Mouse (Mus musculus) adrenal gland, adult 2 months (tissue): ENCODE results near the gene Ccdc92b. TPM values are rescaled to one million over a fixed set of nuclear protein-coding genes. Genes with fewer than 3 reads are reported as not detected.

Source experiments
- polyA plus RNA-seq: library from polyadenylated mRNA; depleted of rRNA; stranded (reverse); fragments of >200 nt; gene quantifications from 2 replicates; pipeline ENCODE4 v1.2.3, GENCODE M21; 2012; rRNA removed
- total RNA-seq, 2 experiments: library from RNA; stranded (reverse); gene quantifications; 2 replicates each; pipeline ENCODE4 v1.2.3; 2021

Gene Ccdc92b
- total and polyA plus RNA-seq, 3 experiments: 2.0 to 3.6 (median 2.4) TPM

Other genes with a start within 250 kb of the Ccdc92b start
- 10 to 100 TPM in 1 of 2 experiments, 1 to 10 TPM in 1; 6.1 to 12.9 TPM for gene Rap1gap2, start 8.7 kb upstream of the Ccdc92b start, total RNA-seq
- 4.8 and 5.1 TPM in 2 replicates for gene Rap1gap2, start 8.7 kb upstream of the Ccdc92b start, polyA plus RNA-seq
- 100 to 1,000 TPM; 190 to 247 TPM for gene Cluh, start 29.9 kb downstream of the Ccdc92b start, total RNA-seq
- 134 and 163 TPM in 2 replicates for gene Cluh, start 29.9 kb downstream of the Ccdc92b start, polyA plus RNA-seq
- gene Pafah1b1, start 105.1 kb downstream of the Ccdc92b start, total RNA-seq: 100 to 1,000 TPM; 171 to 185 TPM
- 6.9 and 8.2 TPM in 2 replicates for gene Pafah1b1, start 105.1 kb downstream of the Ccdc92b start, polyA plus RNA-seq
- 10 to 100 TPM; 33.2 to 33.7 TPM for gene Mettl16, start 151.2 kb downstream of the Ccdc92b start, total RNA-seq
- gene Mettl16, start 151.2 kb downstream of the Ccdc92b start, polyA plus RNA-seq: 1.5 and 3.2 TPM in 2 replicates
- gene Mnt, start 211.3 kb downstream of the Ccdc92b start, total RNA-seq: 10 to 100 TPM; 23.4 to 25.2 TPM
- gene Mnt, start 211.3 kb downstream of the Ccdc92b start, polyA plus RNA-seq: 31.1 and 46.9 TPM in 2 replicates